Mouse (Mus musculus): ENCODE measurements at regions not wholly inside any gene's neighbourhood (a gene's known extent, or its start where the extent isn't known, plus 50 kb on each side); places are given as distances from the start of the nearest gene placed in this dataset.

GRCm38 (mm10) chr9:30662456-30662855, 235.5 kb downstream of the Snx19 start:
- no peaks in the 10 kb centered on the region for H3K4me1 ChIP-seq (replicated peaks)
- H3K4me3 ChIP-seq (replicated peaks), result no peak overlapping the region
- no peak for ATAC-seq (ENCODE audit: insufficient number of reproducible peaks, insufficient read depth, low FRiP score, low TSS enrichment, low read depth)
- peaks cover 12% of the 10 kb centered on the region for H3K9me3 ChIP-seq
- H3K4me2 ChIP-seq, result no peak overlapping the region
- no peak overlapping the region for H3K27ac ChIP-seq
- WGBS, result 91% methylated on average over 6 of the region's 6 CpGs
- H3K9ac ChIP-seq (replicated peaks), result no peak overlapping the region
- no peaks in the 10 kb centered on the region for H3K36me3 ChIP-seq
- no peaks in the 10 kb centered on the region for H3K27me3 ChIP-seq

- no peaks in the 10 kb centered on the region for H3K27me3 ChIP-seq
- no peak overlapping the region for H3K4me3 ChIP-seq (replicated peaks)
- H3K4me1 ChIP-seq (replicated peaks), result no peaks in the 10 kb centered on the region
- no peaks in the 10 kb centered on the region for H3K36me3 ChIP-seq
- H3K9ac ChIP-seq (replicated peaks), result no peak overlapping the region
- WGBS, result 89% methylated on average over 5 of the region's 5 CpGs
- H3K27ac ChIP-seq, result no peak overlapping the region
- no peak overlapping the region for H3K4me2 ChIP-seq
- no peak for ATAC-seq (ENCODE audit: insufficient number of reproducible peaks, insufficient read depth, low FRiP score, low TSS enrichment, low read depth)
- no peaks in the 10 kb centered on the region; the same call in 1 of the 2 replicates for H3K9me3 ChIP-seq
Observed at GRCm38 (mm10) chr9:30653961-30654360, 227.1 kb downstream of the Snx19 start.

- Histone ChIP-seq H3K27ac (no peak overlapping the region), H3K36me3 (no peaks in the 10 kb centered on the region), H3K4me3 (replicated peaks) (no peak overlapping the region), H3K4me2 (no peak overlapping the region), H3K4me1 (replicated peaks) (no peaks in the 10 kb centered on the region), H3K27me3 (no peaks in the 10 kb centered on the region), H3K9ac (replicated peaks) (no peak overlapping the region), H3K9me3 (no peaks in the 10 kb centered on the region; the same call in 1 of the 2 replicates)
- no peak for ATAC-seq (ENCODE audit: insufficient number of reproducible peaks, insufficient read depth, low FRiP score, low TSS enrichment, low read depth)
- 87% methylated on average over 3 of the region's 3 CpGs for WGBS
Observed at GRCm38 (mm10) chr9:30653210-30653609, 226.3 kb downstream of the Snx19 start.

- no peak for ATAC-seq (ENCODE audit: insufficient number of reproducible peaks, insufficient read depth, low FRiP score, low TSS enrichment, low read depth)
- 86% methylated on average over 13 of the region's 13 CpGs for WGBS
- no peaks in the 10 kb centered on the region for H3K4me1 ChIP-seq (replicated peaks)
- no peaks in the 10 kb centered on the region; the same call in 1 of the 2 replicates for H3K9me3 ChIP-seq
- no peaks in the 10 kb centered on the region for H3K36me3 ChIP-seq
- H3K4me3 ChIP-seq (replicated peaks), result no peak overlapping the region
- H3K4me2 ChIP-seq, result no peak overlapping the region
- H3K27ac ChIP-seq, result no peak overlapping the region
- H3K27me3 ChIP-seq, result no peaks in the 10 kb centered on the region
- H3K9ac ChIP-seq (replicated peaks), result no peak overlapping the region
Observed at GRCm38 (mm10) chr9:30649392-30650054, 222.6 kb downstream of the Snx19 start.

- Histone ChIP-seq H3K9me3 (no peaks in the 10 kb centered on the region), H3K36me3 (no peaks in the 10 kb centered on the region), H3K9ac (replicated peaks) (no peak overlapping the region), H3K4me3 (replicated peaks) (no peak overlapping the region), H3K4me1 (replicated peaks) (peaks cover 34% of the 10 kb centered on the region), H3K27me3 (no peaks in the 10 kb centered on the region), H3K4me2 (no peak overlapping the region), H3K27ac (peak overlapping the region; percentile 89)
- WGBS, result 43% methylated on average over 10 of the region's 10 CpGs
- ATAC-seq (ENCODE audit: insufficient number of reproducible peaks, insufficient read depth, low FRiP score, low TSS enrichment, low read depth), result no peak
Observed at GRCm38 (mm10) chr9:30633741-30634470, 207.0 kb downstream of the Snx19 start.

DNA sequence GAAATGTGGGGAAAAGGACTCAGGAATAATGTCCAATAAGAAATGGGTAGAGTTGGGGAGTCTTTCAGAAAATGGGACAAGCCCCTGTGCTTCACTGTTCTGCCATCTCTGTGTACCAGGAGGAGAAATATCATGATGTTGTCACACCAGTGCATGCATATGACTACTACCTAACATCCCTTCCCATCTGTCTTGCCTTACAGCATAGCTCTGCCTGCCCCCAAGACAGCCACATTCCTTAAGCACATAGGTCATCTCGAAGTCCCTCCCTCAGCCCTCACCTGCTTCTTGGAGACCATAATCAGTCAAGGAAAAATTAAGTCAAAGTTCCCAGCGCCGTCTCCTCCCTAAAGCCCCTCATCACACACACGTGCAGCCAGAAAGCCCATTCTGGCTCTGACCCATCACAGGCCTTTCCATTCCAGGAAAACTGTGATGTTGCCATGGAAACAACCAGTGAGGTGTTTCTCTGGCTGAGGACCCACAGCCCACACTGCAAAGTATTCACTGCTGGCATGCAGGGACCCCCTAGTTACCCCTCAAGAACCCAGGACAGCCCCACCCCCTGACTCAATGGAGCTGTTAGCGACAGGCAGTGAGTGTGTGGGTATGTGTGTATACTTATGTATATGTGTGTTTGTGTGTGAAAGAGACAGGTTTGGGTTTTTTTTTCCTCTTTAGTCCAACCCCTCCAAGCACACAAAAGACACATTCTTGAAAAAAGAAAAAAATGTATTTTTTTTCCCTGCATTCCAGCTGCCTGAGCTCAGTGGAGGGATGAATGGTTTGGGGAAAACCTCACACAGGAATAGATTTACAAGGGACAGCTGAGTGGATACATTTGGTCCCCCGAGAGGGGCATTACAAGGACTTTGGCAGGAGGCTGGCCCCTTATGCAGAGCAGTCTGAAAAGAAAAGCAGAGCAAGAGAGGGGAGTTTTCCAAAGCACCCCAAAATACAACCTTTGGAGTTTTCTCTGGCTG, 205.5 kb downstream of the Snx19 start:
- Histone ChIP-seq H3K4me3 (replicated peaks) (no peak overlapping the region), H3K4me2 (peak overlapping the region; percentile 26), H3K36me3 (no peaks in the 10 kb centered on the region), H3K9ac (replicated peaks) (no peak overlapping the region), H3K4me1 (replicated peaks) (peaks cover 36% of the 10 kb centered on the region), H3K9me3 (no peaks in the 10 kb centered on the region), H3K27me3 (no peaks in the 10 kb centered on the region), H3K27ac (peak overlapping the region; percentile 89)
- WGBS, result 45% methylated on average over 6 of the region's 6 CpGs
- ATAC-seq (ENCODE audit: insufficient number of reproducible peaks, insufficient read depth, low FRiP score, low TSS enrichment, low read depth), result peak; percentile 86

DNA sequence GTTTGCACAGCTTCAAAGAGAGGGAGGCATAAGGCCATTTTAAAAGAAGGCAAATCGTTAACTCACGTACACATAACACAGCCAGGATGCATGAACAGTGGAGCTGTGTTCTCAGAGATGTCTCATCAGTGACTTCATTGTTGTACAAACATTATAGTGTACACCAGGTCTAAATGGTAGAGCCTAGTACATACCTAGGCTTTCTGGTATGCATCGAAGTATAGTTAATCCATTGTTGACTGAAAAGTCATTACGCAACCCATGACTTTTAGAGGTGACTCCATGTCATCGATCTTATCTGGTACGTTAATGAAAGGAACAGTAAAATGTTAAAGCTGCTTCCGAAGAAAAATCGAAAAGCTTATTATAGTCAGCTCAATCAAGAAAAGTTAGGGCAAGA, 198.7 kb downstream of the Snx19 start:
- Histone ChIP-seq H3K9me3 (no peaks in the 10 kb centered on the region), H3K27me3 (no peaks in the 10 kb centered on the region), H3K9ac (replicated peaks) (no peak overlapping the region), H3K36me3 (no peaks in the 10 kb centered on the region), H3K4me1 (replicated peaks) (peaks cover 18% of the 10 kb centered on the region), H3K4me3 (replicated peaks) (no peak overlapping the region), H3K4me2 (no peak overlapping the region), H3K27ac (peak overlapping the region; percentile 62)
- 89% methylated on average over 8 of the region's 8 CpGs for WGBS
- no peak for ATAC-seq (ENCODE audit: insufficient number of reproducible peaks, insufficient read depth, low FRiP score, low TSS enrichment, low read depth)

GRCm38 (mm10) chr9:30625090-30625489, 198.2 kb downstream of the Snx19 start:
- no peak overlapping the region for H3K4me2 ChIP-seq
- H3K36me3 ChIP-seq, result no peaks in the 10 kb centered on the region
- peak overlapping the region; percentile 62 for H3K27ac ChIP-seq
- WGBS, result 82% methylated on average over 3 of the region's 3 CpGs
- no peaks in the 10 kb centered on the region for H3K9me3 ChIP-seq
- ATAC-seq (ENCODE audit: insufficient number of reproducible peaks, insufficient read depth, low FRiP score, low TSS enrichment, low read depth), result no peak
- H3K9ac ChIP-seq (replicated peaks), result no peak overlapping the region
- peaks cover 18% of the 10 kb centered on the region for H3K4me1 ChIP-seq (replicated peaks)
- no peaks in the 10 kb centered on the region for H3K27me3 ChIP-seq
- no peak overlapping the region for H3K4me3 ChIP-seq (replicated peaks)

DNA sequence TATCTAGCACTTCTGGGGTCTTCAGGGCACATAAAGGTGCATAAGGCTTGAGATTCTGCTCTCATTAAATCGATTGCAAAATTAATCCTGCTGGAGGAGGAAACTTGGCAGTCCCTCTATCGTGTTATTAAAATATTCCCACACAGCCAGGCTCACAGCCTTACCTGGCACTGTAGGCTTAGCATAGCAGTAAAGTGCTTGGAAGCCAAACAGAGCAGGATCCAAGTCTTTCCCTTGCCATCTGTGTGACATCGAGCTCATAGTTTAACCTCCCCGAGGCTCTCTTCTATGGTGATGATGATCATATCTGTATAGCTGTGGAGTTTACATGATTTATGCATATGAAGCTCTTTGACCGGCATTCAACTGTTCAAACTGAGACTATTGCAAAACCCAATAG, 197.6 kb downstream of the Snx19 start:
- no peak overlapping the region for H3K9ac ChIP-seq (replicated peaks)
- 0 out of 2 replicates have a peak overlapping the region, but pooled peaks have one; percentile 62 for H3K27ac ChIP-seq
- H3K9me3 ChIP-seq, result no peaks in the 10 kb centered on the region
- no peaks in the 10 kb centered on the region for H3K27me3 ChIP-seq
- H3K4me2 ChIP-seq, result no peak overlapping the region
- no peaks in the 10 kb centered on the region for H3K36me3 ChIP-seq
- no peak overlapping the region for H3K4me3 ChIP-seq (replicated peaks)
- peaks cover 16% of the 10 kb centered on the region for H3K4me1 ChIP-seq (replicated peaks)
- 86% methylated on average over 5 of the region's 5 CpGs for WGBS
- ATAC-seq (ENCODE audit: insufficient number of reproducible peaks, insufficient read depth, low FRiP score, low TSS enrichment, low read depth), result no peak

DNA sequence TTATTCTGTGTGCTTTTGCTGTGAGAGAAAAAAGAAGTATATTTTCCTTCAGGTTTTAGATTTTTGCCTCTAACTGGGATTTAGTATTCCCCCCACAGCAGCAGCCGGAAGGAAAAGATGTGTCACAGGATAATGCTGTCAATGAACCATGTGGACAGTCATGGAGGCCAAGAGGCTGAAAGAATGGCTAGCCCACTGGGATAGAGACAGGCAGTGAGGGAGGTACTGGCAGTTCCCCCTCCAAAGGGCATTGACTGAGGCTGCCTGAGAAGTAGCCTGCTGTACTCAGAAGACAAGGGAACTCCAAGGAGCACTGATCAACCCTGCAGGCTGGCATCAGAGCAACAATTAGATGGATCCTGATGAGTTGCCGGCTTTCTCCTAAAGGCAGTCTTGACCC, 192.4 kb downstream of the Snx19 start:
- H3K4me1 ChIP-seq (replicated peaks), result no peaks in the 10 kb centered on the region
- no peaks in the 10 kb centered on the region for H3K9me3 ChIP-seq
- no peaks in the 10 kb centered on the region for H3K36me3 ChIP-seq
- no peaks in the 10 kb centered on the region for H3K27me3 ChIP-seq
- WGBS, result 92% methylated on average over 2 of the region's 2 CpGs
- no peak overlapping the region for H3K4me3 ChIP-seq (replicated peaks)
- no peak overlapping the region for H3K9ac ChIP-seq (replicated peaks)
- no peak overlapping the region for H3K27ac ChIP-seq
- ATAC-seq (ENCODE audit: insufficient number of reproducible peaks, insufficient read depth, low FRiP score, low TSS enrichment, low read depth), result no peak
- H3K4me2 ChIP-seq, result no peak overlapping the region

GRCm38 (mm10) chr9:30618181-30618580, 191.3 kb downstream of the Snx19 start:
- 84% methylated on average over 2 of the region's 2 CpGs for WGBS
- no peak overlapping the region for H3K4me3 ChIP-seq (replicated peaks)
- no peaks in the 10 kb centered on the region for H3K36me3 ChIP-seq
- no peak overlapping the region for H3K9ac ChIP-seq (replicated peaks)
- no peak overlapping the region for H3K27ac ChIP-seq
- H3K4me1 ChIP-seq (replicated peaks), result no peaks in the 10 kb centered on the region
- no peaks in the 10 kb centered on the region for H3K9me3 ChIP-seq
- no peak for ATAC-seq (ENCODE audit: insufficient number of reproducible peaks, insufficient read depth, low FRiP score, low TSS enrichment, low read depth)
- no peaks in the 10 kb centered on the region for H3K27me3 ChIP-seq
- no peak overlapping the region for H3K4me2 ChIP-seq
